Mouse (Mus musculus): ENCODE results near the gene Uhrf1. TPM values are rescaled to one million over a fixed set of nuclear protein-coding genes. Genes with fewer than 3 reads are reported as not detected.
A peak's percentile ranks its signal among the peaks of the same experiment; 100 is the strongest.

The Uhrf1 gene
- total RNA-seq, 1 experiment from 2014 or later, result 147 TPM

DNA sequence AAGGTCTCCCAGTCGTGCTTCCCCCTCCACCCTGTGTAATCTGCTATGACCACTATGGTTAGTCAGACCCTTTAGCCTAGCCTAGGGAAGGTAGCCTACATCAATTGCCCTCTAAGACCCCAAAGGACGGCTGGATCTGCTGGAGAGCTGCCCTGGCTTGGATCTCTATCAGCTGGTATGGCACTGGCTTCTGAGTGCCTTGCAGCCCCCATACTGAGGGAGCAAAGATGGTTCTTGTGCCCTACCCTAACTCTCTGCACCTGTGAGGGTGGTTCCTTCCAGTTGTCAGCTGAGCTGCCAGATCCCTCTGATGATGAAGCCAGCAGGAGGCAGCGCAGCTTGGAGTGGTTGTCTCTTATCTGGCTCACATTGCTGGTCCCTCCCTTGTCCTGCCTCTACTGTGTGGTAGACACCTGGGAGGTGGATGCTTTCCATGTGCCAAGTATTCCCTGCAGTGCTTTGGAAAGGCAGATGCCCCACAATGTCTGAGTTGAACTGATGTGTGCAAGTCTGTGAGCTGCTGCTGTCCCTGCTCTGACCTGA, 56.1 kb downstream of the Uhrf1 start:
- ATAC-seq (replicated peaks in 1 of 2; ENCODE audit: insufficient read depth in 1 of 2, low FRiP score in 2 of 2, low TSS enrichment in 1 of 2, low read depth in 1 of 2, poor library complexity in 2 of 2, severe bottlenecking in 2 of 2), result no peak

DNA sequence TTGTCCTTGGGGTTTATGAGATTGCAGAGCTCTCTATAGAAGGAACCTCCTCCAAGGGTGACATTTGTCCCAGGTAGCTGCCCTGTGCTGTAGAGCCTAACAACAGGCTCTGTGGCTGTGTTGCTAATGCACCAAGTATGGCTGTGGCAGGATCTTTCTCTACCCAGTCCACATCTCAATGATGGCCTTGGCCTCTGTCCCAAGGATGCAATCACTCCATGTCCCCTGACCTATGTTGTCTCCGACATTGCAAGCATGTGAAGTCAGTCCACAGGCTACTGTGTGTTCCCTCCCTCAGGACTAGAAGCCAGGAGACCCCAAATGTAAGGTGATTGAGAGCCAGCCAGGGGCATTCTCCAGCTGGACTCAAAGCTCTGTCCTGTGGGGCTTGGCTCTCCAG, 56.7 kb downstream of the Uhrf1 start:
- ATAC-seq (replicated peaks in 1 of 2; ENCODE audit: insufficient read depth in 1 of 2, low FRiP score in 2 of 2, low TSS enrichment in 1 of 2, low read depth in 1 of 2, poor library complexity in 2 of 2, severe bottlenecking in 2 of 2), result no peak

DNA sequence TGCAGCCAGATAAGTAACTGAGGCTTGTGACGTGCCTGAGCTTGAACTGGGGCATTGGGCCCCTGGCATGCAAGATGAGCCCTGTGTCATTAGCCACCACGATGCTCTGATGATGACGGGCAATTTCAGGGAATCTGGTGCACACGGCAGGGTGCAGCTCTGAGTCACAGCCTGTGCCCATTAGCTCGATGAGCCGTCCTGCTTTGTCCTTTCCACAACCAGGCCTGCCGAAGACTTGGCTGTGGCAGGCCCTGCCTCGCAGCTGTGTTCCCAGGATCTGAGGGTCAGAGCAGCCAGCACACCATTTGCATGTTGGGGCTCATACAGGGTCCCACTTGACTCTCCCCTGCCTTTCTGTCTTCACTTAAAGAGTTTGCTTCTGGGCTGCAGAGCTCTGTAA, 57.3 kb downstream of the Uhrf1 start:
- no peak for ATAC-seq (replicated peaks in 1 of 2; ENCODE audit: insufficient read depth in 1 of 2, low FRiP score in 2 of 2, low TSS enrichment in 1 of 2, low read depth in 1 of 2, poor library complexity in 2 of 2, severe bottlenecking in 2 of 2)

DNA sequence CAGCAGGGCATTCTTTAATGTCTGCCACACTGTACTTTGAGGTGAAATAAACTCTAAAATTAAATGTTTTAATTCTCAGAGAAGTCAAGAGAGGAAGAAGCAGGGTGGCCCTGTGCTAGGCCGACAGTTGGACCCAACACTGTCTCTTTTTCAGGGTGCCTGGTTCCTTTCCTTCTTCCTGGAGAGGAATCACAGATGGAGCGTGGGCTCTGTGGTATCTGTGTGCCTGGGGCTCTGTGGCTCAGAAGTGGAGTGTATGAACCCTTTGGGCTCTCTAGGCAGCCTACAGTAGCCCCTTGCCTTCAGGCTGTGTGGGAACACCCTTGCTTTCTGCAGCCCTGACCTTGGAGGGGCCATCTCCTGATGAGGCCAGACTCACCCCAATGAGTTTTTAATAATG, 58.4 kb downstream of the Uhrf1 start:
- ATAC-seq (replicated peaks in 1 of 2; ENCODE audit: insufficient read depth in 1 of 2, low FRiP score in 2 of 2, low TSS enrichment in 1 of 2, low read depth in 1 of 2, poor library complexity in 2 of 2, severe bottlenecking in 2 of 2), result no peak

DNA sequence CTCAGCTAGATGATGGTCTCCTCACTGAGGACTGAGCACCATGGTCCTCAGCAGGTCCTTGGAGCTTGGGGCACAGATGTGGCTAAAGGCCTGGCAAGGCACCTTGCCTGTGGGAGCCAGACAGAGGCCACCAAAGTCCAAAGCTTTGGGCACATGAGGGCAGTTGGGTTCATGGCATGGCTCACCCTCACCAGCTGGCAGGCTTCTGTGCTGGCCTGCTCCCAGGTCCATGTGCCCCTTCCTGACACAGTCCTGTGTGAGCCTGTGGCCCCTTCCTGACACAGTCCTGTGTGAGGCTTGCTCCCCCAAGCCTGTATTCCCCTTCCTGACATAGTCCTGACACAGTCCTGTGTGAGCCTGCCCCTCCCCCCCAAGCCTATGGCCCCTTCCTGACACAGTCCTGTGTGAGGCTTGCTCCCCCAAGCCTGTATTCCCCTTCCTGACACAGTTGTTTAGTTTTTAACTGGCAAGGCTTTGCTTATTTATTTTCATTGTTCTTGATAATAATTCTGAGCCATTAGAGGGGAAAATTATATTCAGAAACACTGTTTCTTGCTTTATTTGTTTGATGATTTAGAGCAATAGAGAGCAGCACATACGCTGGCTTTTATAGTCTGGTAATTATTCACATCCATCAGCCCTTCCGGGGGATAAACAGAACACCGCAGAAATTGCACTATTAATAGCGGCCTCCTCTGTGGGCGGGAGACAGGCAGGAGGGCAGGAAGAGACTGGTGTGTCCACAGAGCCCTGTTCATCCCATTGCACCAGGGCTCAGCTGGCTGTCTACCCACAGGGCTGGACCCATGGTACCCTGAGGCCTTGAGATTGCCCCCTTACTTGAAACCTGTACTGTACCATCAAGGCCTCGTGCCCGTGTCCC, 62.9 kb downstream of the Uhrf1 start:
- peak; percentile 30 to 72; a peak in 3 of 4 replicates for ATAC-seq (replicated peaks in 1 of 2; ENCODE audit: insufficient read depth in 1 of 2, low FRiP score in 2 of 2, low TSS enrichment in 1 of 2, low read depth in 1 of 2, poor library complexity in 2 of 2, severe bottlenecking in 2 of 2)

DNA sequence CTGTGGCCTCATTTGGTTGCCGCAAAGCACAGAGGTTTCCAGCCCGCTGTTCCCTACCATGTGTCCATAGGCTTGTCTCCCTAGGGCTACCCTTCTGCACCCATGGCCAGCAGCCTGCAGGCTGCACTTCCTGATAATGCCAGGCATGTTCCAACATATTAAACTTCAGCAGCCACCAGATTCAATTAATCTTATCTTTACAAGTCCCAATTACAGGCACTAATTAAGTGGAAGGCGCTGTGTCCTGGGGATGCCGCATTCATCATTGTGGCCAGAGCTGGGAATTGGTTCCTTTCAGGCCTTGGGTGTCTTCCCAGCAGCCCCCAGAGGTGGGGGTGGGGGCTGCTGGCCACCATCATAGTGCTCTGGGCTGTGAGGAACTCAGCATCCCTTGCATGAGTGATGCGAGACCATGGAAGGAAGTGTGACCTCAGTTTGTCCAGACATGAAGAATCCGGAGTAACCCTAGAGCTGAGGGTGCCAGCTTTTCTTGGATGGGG, 65.2 kb downstream of the Uhrf1 start:
- no peak for ATAC-seq (replicated peaks in 1 of 2; ENCODE audit: insufficient read depth in 1 of 2, low FRiP score in 2 of 2, low TSS enrichment in 1 of 2, low read depth in 1 of 2, poor library complexity in 2 of 2, severe bottlenecking in 2 of 2)

DNA sequence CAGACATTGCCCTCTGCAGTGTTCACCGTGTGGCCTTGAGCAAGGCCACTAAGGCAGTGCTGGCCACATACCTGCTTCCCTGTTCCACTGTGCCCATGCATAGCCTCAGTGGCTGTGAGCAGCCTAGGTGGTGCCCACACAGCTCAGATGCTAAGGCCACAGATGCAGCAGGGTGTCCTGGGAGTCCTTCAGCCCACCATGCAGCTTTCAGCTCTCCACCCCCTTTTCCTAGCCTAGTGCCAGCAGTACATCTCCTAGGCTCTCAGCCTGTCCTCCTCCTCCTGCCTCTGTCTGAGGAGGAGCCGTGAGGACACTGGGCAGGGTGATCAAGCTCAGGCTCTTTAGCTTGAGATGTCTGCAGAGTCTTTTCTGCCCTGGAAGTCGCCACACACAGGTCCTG, 67.0 kb downstream of the Uhrf1 start:
- no peak for ATAC-seq (replicated peaks in 1 of 2; ENCODE audit: insufficient read depth in 1 of 2, low FRiP score in 2 of 2, low TSS enrichment in 1 of 2, low read depth in 1 of 2, poor library complexity in 2 of 2, severe bottlenecking in 2 of 2)

DNA sequence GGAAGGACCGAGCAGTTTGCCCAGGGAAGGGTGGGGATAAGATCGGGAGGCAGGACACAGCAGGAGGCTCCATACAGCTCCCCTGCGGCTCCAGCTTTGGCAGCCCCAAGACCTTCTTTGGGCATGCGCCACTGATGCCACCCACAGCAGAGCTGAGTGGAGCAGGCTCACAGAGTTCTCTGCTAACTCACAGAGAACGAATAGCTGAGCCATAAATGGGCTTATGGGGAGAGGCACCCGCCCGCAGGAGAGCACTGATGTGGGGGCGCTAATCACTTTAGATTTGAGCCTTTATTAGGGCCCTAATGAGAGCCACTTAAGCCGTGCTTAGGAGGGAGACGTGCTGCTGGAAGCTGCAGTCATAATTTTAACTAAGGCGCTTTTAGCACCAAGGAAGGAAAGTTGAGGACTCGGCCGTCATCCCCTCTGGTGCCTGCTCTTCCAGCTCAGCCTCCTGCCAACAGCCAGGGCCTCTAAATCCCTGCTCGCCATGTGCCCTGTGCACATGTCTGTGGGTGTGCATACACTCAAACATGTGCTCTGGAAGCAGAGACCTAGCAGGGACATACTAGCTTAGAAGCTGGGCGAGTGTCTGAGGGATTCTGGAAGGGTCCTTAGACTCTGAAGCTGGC, 68.0 kb downstream of the Uhrf1 start:
- ATAC-seq (replicated peaks in 1 of 2; ENCODE audit: insufficient read depth in 1 of 2, low FRiP score in 2 of 2, low TSS enrichment in 1 of 2, low read depth in 1 of 2, poor library complexity in 2 of 2, severe bottlenecking in 2 of 2), result no peak

DNA sequence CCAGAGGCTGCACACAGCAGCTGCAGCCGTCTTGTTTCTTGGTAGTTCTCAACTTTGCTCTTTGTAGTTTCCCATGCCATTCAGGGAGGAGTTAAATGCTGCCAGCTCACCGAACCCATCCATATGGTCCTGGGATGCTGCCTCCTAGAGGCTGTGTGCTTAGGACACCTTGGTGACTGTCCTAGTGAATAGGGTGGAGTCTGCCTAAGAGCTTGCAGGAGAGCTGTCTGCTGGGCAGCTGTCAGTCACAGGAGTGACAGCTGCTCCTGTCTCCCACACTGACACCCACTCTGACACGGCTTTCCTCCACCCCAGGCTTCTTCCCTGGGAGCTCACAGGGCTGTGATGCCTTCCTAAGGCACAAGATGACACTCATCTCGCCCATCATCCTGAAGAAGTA, 69.0 kb downstream of the Uhrf1 start:
- ATAC-seq (replicated peaks in 1 of 2; ENCODE audit: insufficient read depth in 1 of 2, low FRiP score in 2 of 2, low TSS enrichment in 1 of 2, low read depth in 1 of 2, poor library complexity in 2 of 2, severe bottlenecking in 2 of 2), result no peak

Other genes with a start within 250 kb of the Uhrf1 start
- gene Ubxn6, start 228.3 kb upstream of the Uhrf1 start, total RNA-seq (2017), result 22.1 and 51.5 TPM in 2 replicates
- 73.0 and 136 TPM in 2 replicates for gene Hdgfl2, start 223.7 kb upstream of the Uhrf1 start, total RNA-seq (2017)
- not detected in 2 replicates for gene Plin4, start 193.5 kb upstream of the Uhrf1 start, total RNA-seq (2017)
- not detected in 2 replicates for gene Plin5, start 185.7 kb upstream of the Uhrf1 start, total RNA-seq (2017)
- gene Lrg1, start 181.3 kb upstream of the Uhrf1 start, total RNA-seq (2017), result 1.9 and 5.6 TPM in 2 replicates
- 0.99 and 2.1 TPM in 2 replicates for gene Sema6b, start 163.0 kb upstream of the Uhrf1 start, total RNA-seq (2017)
- gene Tnfaip8l1, start 140.8 kb upstream of the Uhrf1 start, total RNA-seq (2017), result 2.6 and 2.9 TPM in 2 replicates
- gene Mydgf, start 119.4 kb upstream of the Uhrf1 start, total RNA-seq (2017), result 21.7 and 31.0 TPM in 2 replicates
- 9.7 TPM in 2 replicates for gene Dpp9, start 84.4 kb upstream of the Uhrf1 start, total RNA-seq (2017)
- 16.4 and 17.1 TPM in 2 replicates for gene Fem1a, start 46.5 kb upstream of the Uhrf1 start, total RNA-seq (2017)
- gene Ticam1, start 26.5 kb upstream of the Uhrf1 start, total RNA-seq (2017), result 3.5 and 6.1 TPM in 2 replicates
- 17.1 and 23.8 TPM in 2 replicates for gene Plin3, start 10.4 kb upstream of the Uhrf1 start, total RNA-seq (2017)
- not detected in 2 replicates for gene Arrdc5, start 3.0 kb upstream of the Uhrf1 start, total RNA-seq (2017)
- 12.1 and 13.6 TPM in 2 replicates for gene Kdm4b, start 22.7 kb downstream of the Uhrf1 start, total RNA-seq (2017)
- 67.9 and 85.5 TPM in 2 replicates for gene Ptprs, start 173.2 kb downstream of the Uhrf1 start, total RNA-seq (2017)
- not detected in 2 replicates for gene Znrf4, start 209.1 kb downstream of the Uhrf1 start, total RNA-seq (2017)